Mouse (Mus musculus) lung, adult 2 months (tissue): Measurements from ENCODE around the gene Cyp8b1.

Experiments
- CTCF ChIP-seq: fragments of 200-500 bp; IDR thresholded peaks from 2 replicates; pipeline ENCODE4 v1.5.1; 2011; ENCODE audit warnings: mild to moderate bottlenecking, low read length, control low read depth; ENCODE audit not compliant: insufficient read depth
- POLR2A ChIP-seq: fragments of 200-500 bp; IDR thresholded peaks from 2 replicates; pipeline ENCODE4 v1.6.1; 2011; ENCODE audit warnings: low read depth, mild to moderate bottlenecking, control low read depth, low read length, borderline replicate concordance; ENCODE audit errors: extremely low read depth

- TF ChIP-seq POLR2A (no peak), CTCF (no peak)
Measured at GRCm38 (mm10) chr9:121919027-121919501, 3.0 kb upstream of the Cyp8b1 start.
